Mouse (Mus musculus): ENCODE measurements around the gene Rfng.
"Not testable (repeated sequence)": the region's sequence is repeated elsewhere in the genome, so short reads cannot be mapped to it uniquely, and the experiment has no call there.

The Rfng gene

GRCm38 (mm10) chr11:120812068-120812467 is 28.1 kb upstream of the Rfng start:
- no peak for DNase-seq (ENCODE audit: low read depth, low spot score)

GRCm38 (mm10) chr11:120808010-120808409 is 24.0 kb upstream of the Rfng start:
- DNase-seq (ENCODE audit: low read depth, low spot score): no peak

- DNase-seq (ENCODE audit: low read depth, low spot score): no peak
These were observed 21.6 kb upstream of the Rfng start for GRCm38 (mm10) chr11:120805375-120806298.

DNA sequence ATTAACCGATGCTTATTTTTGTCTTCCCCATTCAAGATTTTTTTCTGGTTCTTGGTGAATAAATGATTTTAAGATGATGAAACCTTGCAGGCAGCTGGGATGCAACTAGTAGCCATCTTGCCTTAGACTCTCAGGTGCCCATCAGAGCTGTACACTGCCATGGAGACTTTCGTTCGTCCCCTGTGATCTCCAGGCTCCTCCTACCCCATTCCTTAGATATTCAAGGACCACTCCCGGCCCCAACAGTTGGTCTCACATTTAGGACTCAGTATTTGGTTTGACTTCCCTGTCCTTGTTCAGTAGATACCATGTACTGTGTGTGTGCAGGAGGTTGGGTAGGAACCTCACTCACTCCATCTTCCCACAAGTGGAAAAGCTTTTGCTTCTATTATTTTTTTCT is 20.8 kb upstream of the Rfng start:
- no peak for DNase-seq (ENCODE audit: low read depth, low spot score)

- no peak for DNase-seq (ENCODE audit: low read depth, low spot score)
These were observed 20.3 kb upstream of the Rfng start for GRCm38 (mm10) chr11:120804274-120804673.

DNA sequence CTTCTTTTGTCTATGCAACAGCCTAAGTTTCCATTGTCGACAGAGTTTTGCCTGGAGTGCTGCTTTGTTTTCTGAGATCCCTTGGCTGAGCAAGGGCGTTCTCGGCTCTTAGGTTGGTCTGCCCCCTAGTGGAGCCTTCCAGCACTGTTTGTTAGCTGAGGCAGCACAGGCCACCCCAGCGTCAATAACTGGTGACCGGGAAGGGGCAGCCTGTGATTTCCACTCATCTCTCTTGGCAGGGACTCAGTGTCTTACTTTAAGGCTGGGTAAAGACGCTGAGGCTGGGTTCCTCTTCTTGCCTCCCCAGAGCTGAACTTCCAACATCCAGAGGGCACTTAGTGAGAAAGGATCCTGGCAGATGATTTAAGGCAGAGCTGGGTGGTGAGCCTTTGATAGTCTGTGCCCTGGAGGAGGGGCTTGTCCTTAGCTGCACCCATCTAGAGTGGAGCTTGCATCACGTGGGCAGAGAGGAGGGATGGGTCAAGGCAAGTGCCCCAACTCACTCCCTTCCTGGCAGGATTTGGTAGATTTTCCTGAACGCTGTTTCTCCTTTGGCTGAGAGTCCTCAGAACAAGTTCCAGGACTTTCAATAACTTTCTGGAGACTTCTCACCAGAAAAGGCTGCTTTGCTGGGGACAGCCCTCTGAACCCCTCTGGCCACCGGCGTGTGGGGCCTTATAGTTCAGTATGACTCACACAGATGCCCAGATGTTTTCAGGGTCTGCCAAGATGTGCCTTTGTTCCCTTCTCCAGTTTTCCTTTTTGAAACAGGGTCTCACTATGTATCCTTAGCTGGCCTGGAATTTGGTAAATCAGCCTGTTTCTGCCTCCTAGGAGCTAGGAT is 16.3 kb upstream of the Rfng start:
- peak; percentile 79 for DNase-seq (ENCODE audit: low read depth, low spot score)

DNA sequence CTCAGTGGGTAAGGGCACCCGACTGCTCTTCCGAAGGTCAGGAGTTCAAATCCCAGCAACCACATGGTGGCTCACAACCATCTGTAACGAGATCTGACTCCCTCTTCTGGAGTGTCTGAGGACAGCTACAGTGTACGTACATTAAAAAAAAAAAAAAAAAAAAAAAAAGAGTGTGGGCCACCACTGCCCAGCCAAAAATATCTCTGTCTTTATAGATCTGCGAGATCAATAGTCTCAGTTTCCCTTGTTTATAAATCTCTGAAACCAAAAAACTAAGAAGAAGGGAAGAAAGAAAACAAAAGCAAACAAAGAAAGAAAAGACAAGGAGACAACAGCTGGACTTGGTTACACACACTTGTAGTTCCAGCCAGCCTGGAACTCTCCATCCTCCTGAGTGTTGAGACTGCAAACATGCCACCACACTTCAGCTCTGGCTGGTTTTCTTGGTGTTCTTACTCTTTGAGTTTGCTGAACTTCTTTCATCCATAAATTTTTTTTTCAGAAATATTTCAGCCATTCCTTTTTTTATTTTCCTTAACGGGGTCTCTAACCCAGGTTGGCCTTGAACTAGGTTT is 15.4 kb upstream of the Rfng start:
- no peak for DNase-seq (ENCODE audit: low read depth, low spot score)

- no peak for DNase-seq (ENCODE audit: low read depth, low spot score)
These were observed 14.2 kb upstream of the Rfng start for GRCm38 (mm10) chr11:120798244-120798643.

DNA sequence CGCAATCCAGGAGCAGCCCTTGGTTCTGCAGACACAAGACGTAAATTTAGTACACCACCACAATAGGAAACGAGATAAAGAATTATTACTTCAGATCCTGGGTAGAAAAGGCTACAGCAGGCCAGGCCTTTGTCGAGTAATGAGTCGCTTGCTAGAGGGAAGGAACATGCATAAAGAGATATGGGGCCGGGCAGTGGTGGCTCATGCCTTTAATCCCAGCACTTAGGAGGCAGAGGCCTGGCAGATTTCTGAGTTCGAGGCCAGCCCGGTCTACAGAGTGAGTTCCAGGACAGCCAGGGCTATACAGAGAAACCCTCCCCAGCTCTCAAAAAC is 12.6 kb upstream of the Rfng start:
- no peak for DNase-seq (ENCODE audit: low read depth, low spot score)

- DNase-seq (ENCODE audit: low read depth, low spot score): peak; percentile 96
These were observed 12.0 kb upstream of the Rfng start, which contains the start of gene Dus1l for GRCm38 (mm10) chr11:120795756-120796613. Gene Dus1l, minus strand, starts transcription at chr11:120796403.

GRCm38 (mm10) chr11:120792652-120793051 is 8.6 kb upstream of the Rfng start:
- DNase-seq (ENCODE audit: low read depth, low spot score): no peak

DNA sequence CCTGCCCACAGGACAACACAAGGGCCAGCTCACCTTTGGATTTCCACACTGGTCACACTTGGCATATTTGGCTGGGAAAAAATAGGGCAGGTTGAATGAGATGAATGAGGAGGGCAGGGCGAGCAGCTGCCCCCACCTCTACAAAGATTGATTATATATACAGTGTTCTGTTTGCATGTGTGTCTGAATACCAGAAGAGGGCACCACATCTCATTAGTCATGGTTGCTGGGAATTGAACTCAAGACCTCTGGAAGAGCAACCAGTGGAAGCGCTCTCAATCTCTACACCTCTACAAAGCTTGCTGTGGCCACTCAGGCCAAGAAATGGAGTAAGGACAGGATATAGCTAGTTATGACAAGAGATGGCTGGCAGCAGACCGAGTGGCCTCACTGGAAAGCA is 5.8 kb upstream of the Rfng start:
- no peak for DNase-seq (ENCODE audit: low read depth, low spot score)

GRCm38 (mm10) chr11:120789355-120789754 is 5.3 kb upstream of the Rfng start:
- no peak for DNase-seq (ENCODE audit: low read depth, low spot score)

DNA sequence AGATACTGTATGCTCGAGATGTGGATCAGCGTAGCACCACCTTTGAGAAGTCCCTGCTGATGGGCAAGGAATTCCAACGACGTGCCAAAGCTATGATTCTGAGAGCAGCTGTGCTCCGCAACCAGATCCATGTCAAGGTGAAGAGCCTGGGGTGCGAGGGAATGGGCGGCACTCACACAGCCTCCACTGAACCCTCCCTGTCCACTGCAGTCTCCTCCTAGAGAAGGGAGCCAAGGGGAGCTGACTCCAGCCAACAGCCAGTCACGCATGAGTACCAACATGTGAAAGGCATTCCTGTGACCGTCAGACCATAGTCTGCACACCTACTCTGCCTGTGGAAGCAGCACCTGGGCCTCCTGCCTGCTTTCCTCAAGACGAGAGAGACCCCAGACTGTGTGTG is 4.5 kb upstream of the Rfng start:
- DNase-seq (ENCODE audit: low read depth, low spot score): not testable (repeated sequence)

DNA sequence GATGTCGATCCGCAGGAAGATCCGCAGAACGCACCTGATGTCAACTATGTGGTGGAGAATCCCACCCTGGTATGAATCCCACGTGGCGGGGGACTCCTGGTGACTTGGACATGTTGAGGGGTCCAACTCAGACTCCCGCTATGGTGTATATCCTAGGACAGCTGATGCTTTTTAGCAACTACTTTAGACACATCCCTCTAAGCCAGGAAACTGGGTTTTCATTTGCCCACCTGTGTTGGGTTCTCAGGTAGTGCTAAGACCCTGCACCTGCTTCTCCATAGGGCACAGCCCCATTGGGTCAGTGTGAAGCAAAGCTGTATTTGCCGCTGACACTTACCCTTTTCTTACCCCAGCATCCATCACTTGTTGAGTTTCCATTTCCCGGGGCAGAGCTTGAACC is 1.1 kb upstream of the Rfng start:
- DNase-seq (ENCODE audit: low read depth, low spot score): no peak

DNA sequence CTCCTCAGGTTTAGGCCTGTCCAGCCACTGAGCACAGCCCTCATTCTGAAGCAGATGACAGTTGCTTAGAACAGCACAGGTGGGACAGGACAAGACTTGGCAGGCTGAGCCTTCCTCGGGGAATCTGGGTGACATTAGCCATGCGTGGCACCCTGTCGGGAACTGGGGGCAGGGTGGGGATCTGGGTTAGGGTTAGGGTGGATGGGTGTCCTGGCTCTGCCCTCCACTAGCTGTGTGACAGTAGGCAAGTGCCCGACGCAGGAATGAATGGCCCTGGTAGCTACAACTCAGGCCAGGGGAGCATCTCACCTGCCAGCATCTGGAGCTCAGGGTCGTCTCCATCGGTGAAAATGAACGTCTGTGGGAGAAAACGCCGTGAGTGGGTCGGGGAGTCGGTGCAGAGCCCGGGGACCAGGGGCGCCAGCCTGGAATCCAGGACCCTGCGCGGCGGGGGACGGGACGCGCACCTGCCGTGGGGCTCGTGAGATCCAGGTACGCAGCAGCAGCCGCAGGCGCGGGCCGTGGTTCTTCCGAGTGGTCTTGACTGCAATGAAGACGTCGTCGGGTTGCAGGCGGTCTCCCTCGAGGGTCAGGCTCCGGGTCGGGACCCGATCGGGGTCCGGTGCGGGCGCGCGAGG is 462 bp downstream of the Rfng start:
- no peak for DNase-seq (ENCODE audit: low read depth, low spot score)

- not testable (repeated sequence) for DNase-seq (ENCODE audit: low read depth, low spot score)
These were observed 2.6 kb downstream of the Rfng start for GRCm38 (mm10) chr11:120781361-120781760.

GRCm38 (mm10) chr11:120779876-120780275 is 4.1 kb downstream of the Rfng start:
- DNase-seq (ENCODE audit: low read depth, low spot score): no peak

- DNase-seq (ENCODE audit: low read depth, low spot score): no peak
These were observed 6.9 kb downstream of the Rfng start for GRCm38 (mm10) chr11:120777123-120777522.

DNA sequence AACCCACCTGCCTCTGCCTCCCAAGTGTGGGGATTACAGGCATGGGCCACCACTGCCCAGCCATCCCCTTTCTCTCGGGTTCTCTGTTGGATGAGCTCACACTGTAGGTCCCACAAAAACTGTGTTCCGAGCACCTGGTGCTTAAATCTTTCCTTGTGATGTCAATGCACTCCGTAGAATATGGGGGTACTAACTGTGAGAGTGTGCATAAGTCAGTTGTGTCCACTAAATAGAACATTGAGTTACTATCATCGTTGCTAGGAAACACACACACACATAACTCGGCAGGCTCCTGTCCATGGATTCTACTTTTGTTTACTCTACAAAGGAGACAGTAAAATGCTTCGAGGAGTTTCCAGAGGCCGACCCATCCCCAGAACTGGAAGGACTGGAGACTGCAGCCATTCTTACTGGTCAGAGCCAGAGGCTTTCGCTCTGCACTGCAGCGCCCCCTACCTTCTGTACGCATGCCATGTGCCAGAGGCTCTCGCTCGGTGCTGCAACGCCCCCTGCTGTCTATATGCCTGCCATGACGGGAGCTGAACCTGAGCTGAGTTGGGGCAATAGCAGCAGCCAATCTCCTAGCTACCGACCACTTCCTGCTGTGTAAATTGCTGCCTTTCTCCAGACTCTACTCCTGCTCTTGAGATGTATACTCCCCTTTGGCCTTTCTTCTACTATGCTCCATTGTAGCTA is 8.1 kb downstream of the Rfng start:
- DNase-seq (ENCODE audit: low read depth, low spot score): peak; percentile 89
